Mouse (Mus musculus) C2C12 (cell line): Measurements from ENCODE around the gene Il1rapl2.

Source experiments
- CEBPB ChIP-seq: IDR thresholded peaks from one replicate; pipeline ENCODE4 v1.6.1; 2011; ENCODE audit warnings: low read depth, mild to moderate bottlenecking, control low read depth, moderate library complexity
- CTCF ChIP-seq: IDR thresholded peaks from one replicate; pipeline ENCODE4 v1.5.1; 2011; ENCODE audit not compliant: control insufficient read depth, insufficient read depth, insufficient read length
- MYOD1 ChIP-seq: IDR thresholded peaks from one replicate; pipeline ENCODE4 v1.6.1; 2011; ENCODE audit warnings: low read depth; ENCODE audit not compliant: control insufficient read depth, insufficient read length
- MYOG ChIP-seq: IDR thresholded peaks from one replicate; pipeline ENCODE4 v1.6.1; 2011; ENCODE audit not compliant: control insufficient read depth, insufficient read length; ENCODE audit errors: extremely low read depth
- USF1 ChIP-seq: IDR thresholded peaks from one replicate; pipeline ENCODE4 v1.6.1; 2011; ENCODE audit warnings: low read depth, mild to moderate bottlenecking, control low read depth, moderate library complexity

DNA sequence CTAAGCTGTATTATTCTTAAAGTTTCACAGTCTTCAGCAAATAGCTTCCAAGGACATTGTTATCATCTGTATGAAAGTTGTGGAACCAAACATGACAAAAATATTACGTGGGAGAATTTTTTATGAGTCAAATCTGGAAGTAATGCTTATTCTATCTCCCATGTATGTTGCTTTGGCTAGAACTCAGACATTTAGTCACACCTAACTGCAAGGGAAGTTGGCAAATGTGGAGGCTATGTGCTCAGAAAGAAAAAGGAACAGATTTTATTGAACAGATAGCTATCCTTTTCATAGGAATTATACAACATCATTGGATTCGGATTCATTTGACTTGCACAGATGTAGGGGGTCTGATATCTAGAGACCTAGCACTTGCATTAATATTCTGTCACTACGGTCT is 908.1 kb downstream of the Il1rapl2 start:
- TF ChIP-seq CTCF (no peak), MYOG (no peak), CEBPB (no peak), MYOD1 (no peak), USF1 (no peak)
